In the genomic region with DNA sequence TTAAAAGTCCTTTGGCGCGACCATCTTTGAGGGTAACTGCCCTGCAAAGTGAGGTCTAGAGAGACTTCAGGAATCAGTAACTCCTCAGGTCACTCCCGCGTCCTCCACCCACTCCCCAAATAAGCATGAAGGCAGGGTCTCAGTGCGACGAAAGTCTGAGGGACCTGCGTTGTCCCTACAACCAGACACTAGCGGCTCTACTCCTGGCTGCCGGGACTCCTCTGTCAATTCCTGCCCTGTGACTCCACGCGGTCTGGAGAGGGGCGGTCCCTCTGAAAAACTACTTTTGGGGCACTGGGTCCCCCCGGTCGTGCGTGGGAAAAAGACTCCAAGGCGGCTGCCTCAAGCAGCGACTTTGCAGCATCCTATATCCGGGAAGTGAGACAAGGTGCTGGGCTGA, we compare ENCODE assay signal across 31 mouse cellular contexts. TPM values are rescaled to one million over a fixed set of nuclear protein-coding genes. Genes with fewer than 3 reads are reported as not detected.
DNase-seq lines count a peak whose midpoint lies in the region; ATAC-seq and TF ChIP-seq lines count a peak whose summit lies in the region.
"Had no signal": no experiment of that assay in that cellular context is flagged by ENCODE, and none has a peak within 500 bp of the region (broad histone marks: within the 10 kb centered on the region; RNA-seq: fewer than 3 reads in every experiment).

No protein-coding gene starts in this region.

- H3K4me1 ChIP-seq in intestine, embryonic 14.5 days (replicated peaks; ENCODE audit: control insufficient read depth, insufficient read depth, low read length), result no peaks in the 10 kb centered on the region
- no peaks in the 10 kb centered on the region for H3K4me1 ChIP-seq in intestine, embryonic 15.5 days (replicated peaks)
- H3K4me1 ChIP-seq in ES-Bruce4 (ENCODE audit: control insufficient read depth, insufficient read depth, low read length) (no peaks in the 10 kb centered on the region), ES-E14 (ENCODE audit: control insufficient read depth in 2 of 2, insufficient read depth in 2 of 2, low read length in 2 of 2, poor library complexity in 1 of 2) (peaks cover 0 to 1% of the 10 kb centered on the region in 2 experiments; a peak in 2 of 4 replicates)
- H3K4me1 ChIP-seq in limb, embryonic 15.5 days, result no peaks in the 10 kb centered on the region; the same call in 1 of the 2 replicates
- H3K4me1 ChIP-seq: embryonic facial prominence, embryonic 13.5 days; heart, embryonic 10.5 days; liver, embryonic 13.5 days; stomach, embryonic 15.5 days had no signal

- no peak for ATAC-seq in intestine, embryonic 14.5 days (replicated peaks; ENCODE audit: low FRiP score, low TSS enrichment, low read depth)
- ATAC-seq in intestine, embryonic 15.5 days, result no peak
- no peak for ATAC-seq in limb, embryonic 15.5 days (ENCODE audit: insufficient number of reproducible peaks, low FRiP score, low TSS enrichment, low read depth)
- ATAC-seq: forebrain, embryonic 16.5 days; hindbrain, postnatal 0 days had no signal

- no peak for TF ChIP-seq EP300 in ES-Bruce4 (IDR thresholded peaks at IDR 0.05; ENCODE audit: insufficient read depth, low read depth, low read length)

- H3K27ac ChIP-seq in intestine, embryonic 14.5 days (ENCODE audit: low read depth), result no peak overlapping the region
- no peak overlapping the region for H3K27ac ChIP-seq in intestine, embryonic 15.5 days
- H3K27ac ChIP-seq in ES-Bruce4 (ENCODE audit: insufficient read depth, low read length) (no peak overlapping the region), ES-E14 (ENCODE audit: insufficient read depth, low read depth, low read length, poor library complexity, severe bottlenecking) (no peak overlapping the region)
- H3K27ac ChIP-seq in limb, embryonic 15.5 days, result no peak overlapping the region
- H3K27ac ChIP-seq: embryonic facial prominence, embryonic 13.5 days; heart, embryonic 10.5 days; hindbrain, postnatal 0 days; layer of hippocampus, adult 2 months; liver, embryonic 13.5 days; stomach, embryonic 15.5 days had no signal

- peak; percentile 64 for DNase-seq in intestine, embryonic 14.5 days (ENCODE audit: low spot score)
- no peak for DNase-seq in ES-E14 (ENCODE audit: low read depth, low spot score)
- DNase-seq in yolk sac, embryonic 10.5 days (ENCODE audit: low spot score), result no peak
- no peak for DNase-seq in right cerebral cortex, adult 2 months (ENCODE audit: low spot score in 2 of 2)
- DNase-seq: adrenal gland, postnatal 36 days; cerebellum, adult 18-20 months; cerebellum, postnatal 36 days; gastrocnemius, postnatal 36 days; heart, postnatal 14 days; kidney, adult 18-20 months; kidney, postnatal 10 days; liver, embryonic 13.5 days; lung, embryonic 14.5 days; lung, postnatal 36 days; right cerebral cortex, postnatal 25 days had no signal

- no peaks in the 10 kb centered on the region for H3K9me3 ChIP-seq in intestine, embryonic 14.5 days (ENCODE audit: control insufficient read depth, low read length)
- H3K9me3 ChIP-seq in intestine, embryonic 15.5 days, result no peaks in the 10 kb centered on the region
- H3K9me3 ChIP-seq in ES-Bruce4 (replicated peaks; ENCODE audit: control insufficient read depth, insufficient read depth, low read length, poor library complexity, severe bottlenecking) (no peaks in the 10 kb centered on the region), ES-E14 (ENCODE audit: control insufficient read depth, insufficient read depth, low read depth, low read length) (no peaks in the 10 kb centered on the region)
- no peaks in the 10 kb centered on the region for H3K9me3 ChIP-seq in limb, embryonic 15.5 days
- H3K9me3 ChIP-seq: embryonic facial prominence, embryonic 13.5 days; heart, embryonic 10.5 days; liver, embryonic 13.5 days; stomach, embryonic 15.5 days had no signal

- no peak overlapping the region for H3K4me2 ChIP-seq in intestine, embryonic 14.5 days (ENCODE audit: low read length)
- H3K4me2 ChIP-seq in intestine, embryonic 15.5 days (replicated peaks), result no peak overlapping the region
- H3K4me2 ChIP-seq in limb, embryonic 15.5 days, result peak overlapping the region; percentile 13; the same call in 1 of the 2 replicates
- H3K4me2 ChIP-seq: embryonic facial prominence, embryonic 13.5 days; liver, embryonic 13.5 days; lung, embryonic 14.5 days; stomach, embryonic 15.5 days had no signal

- no peak overlapping the region for H3K9ac ChIP-seq in intestine, embryonic 14.5 days (ENCODE audit: low read length)
- H3K9ac ChIP-seq in intestine, embryonic 15.5 days, result no peak overlapping the region
- H3K9ac ChIP-seq in ES-Bruce4 (ENCODE audit: low read depth, poor library complexity, severe bottlenecking) (no peak overlapping the region), ES-E14 (ENCODE audit: insufficient read depth, low read depth, low read length, poor library complexity, severe bottlenecking) (no peak overlapping the region)
- no peak overlapping the region for H3K9ac ChIP-seq in limb, embryonic 15.5 days
- H3K9ac ChIP-seq: embryonic facial prominence, embryonic 13.5 days; liver, embryonic 13.5 days; lung, embryonic 14.5 days; stomach, embryonic 15.5 days had no signal

- H3K27me3 ChIP-seq in intestine, embryonic 14.5 days (replicated peaks; ENCODE audit: control insufficient read depth, insufficient read depth, low read length), result peaks cover 97% of the 10 kb centered on the region
- peaks cover 80% of the 10 kb centered on the region for H3K27me3 ChIP-seq in intestine, embryonic 15.5 days (replicated peaks)
- H3K27me3 ChIP-seq in ES-Bruce4 (ENCODE audit: control insufficient read depth, insufficient read depth, low read length, poor library complexity, severe bottlenecking), result peaks cover 26% of the 10 kb centered on the region
- H3K27me3 ChIP-seq in limb, embryonic 15.5 days, result peaks cover 89% of the 10 kb centered on the region

- no peak for TF ChIP-seq POLR2A in ES-Bruce4 (IDR thresholded peaks at IDR 0.05; ENCODE audit: insufficient read depth, low read length)

- TF ChIP-seq CTCF in ES-Bruce4 (IDR thresholded peaks at IDR 0.05; ENCODE audit: low read depth, low read length), result no peak

- H3K36me3 ChIP-seq in intestine, embryonic 14.5 days (ENCODE audit: control insufficient read depth, insufficient read depth, low read length), result no peaks in the 10 kb centered on the region
- H3K36me3 ChIP-seq in intestine, embryonic 15.5 days, result no peaks in the 10 kb centered on the region
- H3K36me3 ChIP-seq in ES-Bruce4 (ENCODE audit: control insufficient read depth, insufficient read depth, low read length, poor library complexity, severe bottlenecking) (no peaks in the 10 kb centered on the region), ES-E14 (ENCODE audit: control insufficient read depth, insufficient read depth, low read length, poor library complexity, severe bottlenecking) (no peaks in the 10 kb centered on the region)
- no peaks in the 10 kb centered on the region for H3K36me3 ChIP-seq in limb, embryonic 15.5 days
- H3K36me3 ChIP-seq: embryonic facial prominence, embryonic 13.5 days; heart, embryonic 10.5 days; liver, embryonic 13.5 days; stomach, embryonic 15.5 days had no signal

- WGBS in intestine, embryonic 14.5 days, result under 1% methylated on average over 18 of the region's 18 CpGs
- WGBS in intestine, embryonic 15.5 days, result under 1% methylated on average over 18 of the region's 18 CpGs
- 1% methylated on average over 18 of the region's 18 CpGs for WGBS in limb, embryonic 15.5 days

- H3K4me3 ChIP-seq in intestine, embryonic 14.5 days (ENCODE audit: low read depth, low read length), result no peak overlapping the region
- H3K4me3 ChIP-seq in intestine, embryonic 15.5 days (replicated peaks), result no peak overlapping the region
- peak overlapping the region; percentile 51 for H3K4me3 ChIP-seq in ES-Bruce4 (ENCODE audit: low read depth, low read length)
- peak overlapping the region; percentile 32 to 44; a peak in 3 of 4 replicates for H3K4me3 ChIP-seq in ES-E14 (ENCODE audit: insufficient read depth in 1 of 2, low read depth in 1 of 2, low read length in 2 of 2, poor library complexity in 1 of 2, severe bottlenecking in 1 of 2)
- peak overlapping the region; percentile 4; the same call in 1 of the 2 replicates for H3K4me3 ChIP-seq in limb, embryonic 15.5 days
- H3K4me3 ChIP-seq: embryonic facial prominence, embryonic 13.5 days; heart, embryonic 10.5 days; layer of hippocampus, adult 2 months; liver, embryonic 13.5 days; stomach, embryonic 15.5 days had no signal

- in situ Hi-C loops in ES-E14 (cut with MboI; ENCODE audit: low sequenced_read_pairs in 2 of 2, unreplicated experiment in 2 of 2), result no loop called here

RNA-seq across cellular contexts. Expression of a gene that starts 10.9 kb away (rescaled TPM):
- polyA plus RNA-seq in intestine, embryonic 14.5 days (2014; fragmentation: Nextera tagmentation; extraction: Ambion mirVana), result not detected in 2 replicates
- not detected in 2 replicates for polyA plus RNA-seq in intestine, embryonic 15.5 days (2015; fragmentation: Nextera tagmentation; extraction: Ambion mirVana)
- polyA plus RNA-seq in ES-Bruce4 (2011; ENCODE audit: insufficient read depth, insufficient read length, low read depth, missing spikeins), result 3.7 and 3.8 TPM in 2 replicates
- 0.42 and 0.94 TPM in 2 replicates for total RNA-seq in ES-E14 (2012; rRNA removed)
- 7.7 and 7.9 TPM in 2 replicates for polyA plus RNA-seq in limb, embryonic 15.5 days (2015; fragmentation: Nextera tagmentation; extraction: Ambion mirVana)
- total RNA-seq: adrenal gland, postnatal 36 days; gastrocnemius, postnatal 36 days; heart, postnatal 14 days; hindbrain, postnatal 0 days; layer of hippocampus, adult 2 months; left cerebral cortex, adult 18-20 months; left cerebral cortex, postnatal 36 days; MEL; monocyte, adult 5-6 weeks had no signal
- polyA plus RNA-seq: forebrain, embryonic 16.5 days; heart, embryonic 10.5 days; hindbrain, postnatal 0 days; liver, embryonic 13.5 days; lung, embryonic 14.5 days; neural tube, embryonic 14.5 days; stomach, embryonic 15.5 days had no signal

RNA-seq across cellular contexts. Expression of a gene that starts 26.5 kb away (rescaled TPM):
- not detected in 2 replicates for polyA plus RNA-seq in intestine, embryonic 14.5 days (2014; fragmentation: Nextera tagmentation; extraction: Ambion mirVana)
- not detected in 2 replicates for polyA plus RNA-seq in intestine, embryonic 15.5 days (2015; fragmentation: Nextera tagmentation; extraction: Ambion mirVana)
- not detected in 2 replicates for polyA plus RNA-seq in ES-Bruce4 (2011; ENCODE audit: insufficient read depth, insufficient read length, low read depth, missing spikeins)
- 0.85 and 1.9 TPM in 2 replicates for total RNA-seq in ES-E14 (2012; rRNA removed)
- polyA plus RNA-seq in limb, embryonic 15.5 days (2015; fragmentation: Nextera tagmentation; extraction: Ambion mirVana), result 3.9 TPM in 2 replicates
- total RNA-seq: adrenal gland, postnatal 36 days; gastrocnemius, postnatal 36 days; heart, postnatal 14 days; hindbrain, postnatal 0 days; layer of hippocampus, adult 2 months; left cerebral cortex, adult 18-20 months; left cerebral cortex, postnatal 36 days; MEL; monocyte, adult 5-6 weeks had no signal
- polyA plus RNA-seq: embryonic facial prominence, embryonic 13.5 days; forebrain, embryonic 16.5 days; heart, embryonic 10.5 days; hindbrain, postnatal 0 days; liver, embryonic 13.5 days; lung, embryonic 14.5 days; neural tube, embryonic 14.5 days; stomach, embryonic 15.5 days; thymus, postnatal 0 days; urinary bladder, adult 2 months had no signal

RNA-seq across cellular contexts. Expression of a gene that starts 44.2 kb away (rescaled TPM):
- 0.11 TPM in 2 replicates for polyA plus RNA-seq in intestine, embryonic 14.5 days (2014; fragmentation: Nextera tagmentation; extraction: Ambion mirVana)
- not detected in 2 replicates for polyA plus RNA-seq in intestine, embryonic 15.5 days (2015; fragmentation: Nextera tagmentation; extraction: Ambion mirVana)
- not detected in 2 replicates for polyA plus RNA-seq in ES-Bruce4 (2011; ENCODE audit: insufficient read depth, insufficient read length, low read depth, missing spikeins)
- not detected in 2 replicates for total RNA-seq in ES-E14 (2012; rRNA removed)
- polyA plus RNA-seq in limb, embryonic 15.5 days (2015; fragmentation: Nextera tagmentation; extraction: Ambion mirVana), result 1.5 and 1.7 TPM in 2 replicates
- total RNA-seq: adrenal gland, postnatal 36 days; heart, postnatal 14 days; hindbrain, postnatal 0 days; layer of hippocampus, adult 2 months; left cerebral cortex, adult 18-20 months; left cerebral cortex, postnatal 36 days; MEL; monocyte, adult 5-6 weeks had no signal
- polyA plus RNA-seq: embryonic facial prominence, embryonic 13.5 days; forebrain, embryonic 16.5 days; heart, embryonic 10.5 days; hindbrain, postnatal 0 days; liver, embryonic 13.5 days; lung, embryonic 14.5 days; neural tube, embryonic 14.5 days had no signal

RNA-seq across cellular contexts. Expression of a gene that starts 56.6 kb away (rescaled TPM):
- 2.6 and 3.1 TPM in 2 replicates for polyA plus RNA-seq in intestine, embryonic 14.5 days (2014; fragmentation: Nextera tagmentation; extraction: Ambion mirVana)
- 1.9 and 2.6 TPM in 2 replicates for polyA plus RNA-seq in intestine, embryonic 15.5 days (2015; fragmentation: Nextera tagmentation; extraction: Ambion mirVana)
- polyA plus RNA-seq in ES-Bruce4 (2011; ENCODE audit: insufficient read depth, insufficient read length, low read depth, missing spikeins), result not detected in 2 replicates
- 0.58 TPM in 1 of 2 replicates, not detected in the other for total RNA-seq in ES-E14 (2012; rRNA removed)
- polyA plus RNA-seq in limb, embryonic 15.5 days (2015; fragmentation: Nextera tagmentation; extraction: Ambion mirVana), result 5.6 and 6.0 TPM in 2 replicates
- total RNA-seq: heart, postnatal 14 days; hindbrain, postnatal 0 days; layer of hippocampus, adult 2 months; left cerebral cortex, adult 18-20 months; left cerebral cortex, postnatal 36 days; monocyte, adult 5-6 weeks had no signal
- polyA plus RNA-seq: forebrain, embryonic 16.5 days; hindbrain, postnatal 0 days; liver, embryonic 13.5 days; lung, embryonic 14.5 days; thymus, postnatal 0 days had no signal

RNA-seq across cellular contexts. Expression of a gene that starts 57.2 kb away (rescaled TPM):
- polyA plus RNA-seq in intestine, embryonic 14.5 days (2014; fragmentation: Nextera tagmentation; extraction: Ambion mirVana), result 12.2 and 14.1 TPM in 2 replicates
- 7.7 and 10.1 TPM in 2 replicates for polyA plus RNA-seq in intestine, embryonic 15.5 days (2015; fragmentation: Nextera tagmentation; extraction: Ambion mirVana)
- not detected in 2 replicates for polyA plus RNA-seq in ES-Bruce4 (2011; ENCODE audit: insufficient read depth, insufficient read length, low read depth, missing spikeins)
- 0.22 TPM in 1 of 2 replicates, not detected in the other for total RNA-seq in ES-E14 (2012; rRNA removed)
- polyA plus RNA-seq in limb, embryonic 15.5 days (2015; fragmentation: Nextera tagmentation; extraction: Ambion mirVana), result 2.3 TPM in 2 replicates
- total RNA-seq: heart, postnatal 14 days; layer of hippocampus, adult 2 months; left cerebral cortex, adult 18-20 months; left cerebral cortex, postnatal 36 days; monocyte, adult 5-6 weeks had no signal
- polyA plus RNA-seq: forebrain, embryonic 16.5 days had no signal

Comparison
In these comparisons a context has a peak if more than half of its experiments do, and no peak if none do; other contexts are left out.
1. H3K4me3 ChIP-seq: peak in ES-Bruce4 (single experiment), ES-E14 (2 of 2) and limb, embryonic 15.5 days (single experiment); none in intestine, embryonic 14.5 days (single experiment) and intestine, embryonic 15.5 days (single experiment).